In the genomic region with DNA sequence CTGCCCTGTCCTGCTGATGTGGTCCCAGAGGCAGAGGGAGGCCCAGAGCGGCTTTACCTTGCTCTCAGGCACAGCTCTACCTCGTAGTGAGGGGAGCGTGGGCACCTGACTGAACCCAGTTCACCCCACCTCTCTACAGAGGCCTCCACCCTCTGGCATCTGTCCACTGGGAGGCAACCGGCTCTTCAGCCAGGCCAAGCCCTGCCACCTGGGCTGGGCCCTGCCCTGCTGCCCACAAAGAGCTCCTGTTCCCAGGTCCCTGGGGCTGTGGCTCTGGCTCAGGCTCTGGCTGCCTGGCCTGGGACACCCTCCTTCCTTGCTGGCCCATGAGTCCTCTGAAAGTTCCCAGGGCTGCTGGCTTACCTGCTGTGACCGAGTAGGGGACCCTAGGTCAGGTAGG, we compare ENCODE assay signal across 9 mouse cellular contexts. TPM values are rescaled to one million over a fixed set of nuclear protein-coding genes. Genes with fewer than 3 reads are reported as not detected.
DNase-seq lines count a peak whose midpoint lies in the region; ATAC-seq and TF ChIP-seq lines count a peak whose summit lies in the region.
"Had no signal": no experiment of that assay in that cellular context is flagged by ENCODE, and none has a peak within 500 bp of the region (broad histone marks: within the 10 kb centered on the region; RNA-seq: fewer than 3 reads in every experiment).

No protein-coding gene starts in this region.

- no peak overlapping the region for H3K4me2 ChIP-seq in limb, embryonic 11.5 days (ENCODE audit: low read depth, severe bottlenecking)
- H3K4me2 ChIP-seq in neural tube, embryonic 13.5 days, result no peak overlapping the region

- no peak for ATAC-seq in limb, embryonic 11.5 days (ENCODE audit: insufficient number of reproducible peaks, low FRiP score, low TSS enrichment, low read depth)
- no peak for ATAC-seq in neural tube, embryonic 13.5 days (ENCODE audit: low read depth)

- no peak overlapping the region for H3K4me3 ChIP-seq in liver, adult 2 months (ENCODE audit: insufficient read depth, low read depth, low read length)
- no peak overlapping the region for H3K4me3 ChIP-seq in embryonic fibroblast, embryonic 13.5 days (ENCODE audit: insufficient read depth, low read length)
- no peak overlapping the region for H3K4me3 ChIP-seq in limb, embryonic 11.5 days (ENCODE audit: low read depth, low read length)
- no peak overlapping the region for H3K4me3 ChIP-seq in neural tube, embryonic 13.5 days

- TF ChIP-seq POLR2A in liver, adult 2 months (IDR thresholded peaks at IDR 0.05; ENCODE audit: extremely low read depth, insufficient read depth, low read length), result no peak
- no peak for TF ChIP-seq POLR2A in embryonic fibroblast, embryonic 13.5 days (IDR thresholded peaks at IDR 0.05; ENCODE audit: low read depth, low read length)

- no peak for TF ChIP-seq CTCF in liver, adult 2 months (IDR thresholded peaks at IDR 0.05; ENCODE audit: low read depth, low read length)
- TF ChIP-seq CTCF in embryonic fibroblast, embryonic 13.5 days (IDR thresholded peaks at IDR 0.05; ENCODE audit: borderline replicate concordance, insufficient read depth, low read length), result no peak

- H3K36me3 ChIP-seq in liver, adult 2 months (ENCODE audit: control insufficient read depth, insufficient read depth, low read length), result no peaks in the 10 kb centered on the region
- H3K36me3 ChIP-seq in limb, embryonic 11.5 days (ENCODE audit: control insufficient read depth, insufficient read depth, low read length), result no peaks in the 10 kb centered on the region; the same call in 1 of the 2 replicates
- peaks cover 67% of the 10 kb centered on the region for H3K36me3 ChIP-seq in neural tube, embryonic 13.5 days

- H3K27me3 ChIP-seq in liver, adult 2 months (ENCODE audit: control insufficient read depth, insufficient read depth, low read length), result no peaks in the 10 kb centered on the region
- H3K27me3 ChIP-seq in limb, embryonic 11.5 days (ENCODE audit: control insufficient read depth, insufficient read depth, low read length), result no peaks in the 10 kb centered on the region
- H3K27me3 ChIP-seq in neural tube, embryonic 13.5 days, result no peaks in the 10 kb centered on the region

- no peaks in the 10 kb centered on the region for H3K79me2 ChIP-seq in liver, adult 2 months (ENCODE audit: control insufficient read depth, insufficient read depth, low read length)

- H3K4me1 ChIP-seq in liver, adult 2 months (ENCODE audit: control insufficient read depth, insufficient read depth, low read length), result peaks cover 16% of the 10 kb centered on the region
- peaks cover 19% of the 10 kb centered on the region for H3K4me1 ChIP-seq in embryonic fibroblast, embryonic 13.5 days (ENCODE audit: control insufficient read depth, insufficient read depth, low read length)
- peaks cover 31% of the 10 kb centered on the region for H3K4me1 ChIP-seq in limb, embryonic 11.5 days (ENCODE audit: control insufficient read depth, insufficient read depth, low read length)
- no peaks in the 10 kb centered on the region; the same call in 1 of the 2 replicates for H3K4me1 ChIP-seq in neural tube, embryonic 13.5 days (replicated peaks)

- H3K9me3 ChIP-seq in limb, embryonic 11.5 days (ENCODE audit: control insufficient read depth, low read length), result no peaks in the 10 kb centered on the region
- no peaks in the 10 kb centered on the region for H3K9me3 ChIP-seq in neural tube, embryonic 13.5 days
- H3K9me3 ChIP-seq: megakaryocyte, embryonic 14.5 days had no signal

- peak; percentile 25 for DNase-seq in liver, adult 2 months (ENCODE audit: extremely low read depth, low read depth, low spot score)
- no peak for DNase-seq in liver
- no peak for DNase-seq in limb, embryonic 11.5 days (ENCODE audit: low spot score)
- no peak for DNase-seq in thymus, postnatal 14 days
- no peak for DNase-seq in gastrocnemius, adult 8-10 months (ENCODE audit: low spot score in 2 of 2)
- DNase-seq in right cerebral cortex, postnatal 36 days (ENCODE audit: low spot score in 2 of 2), result no peak

- H3K27ac ChIP-seq in liver, adult 2 months (replicated peaks; ENCODE audit: insufficient read depth, low read depth, low read length), result peak overlapping the region; percentile 62
- H3K27ac ChIP-seq in embryonic fibroblast, embryonic 13.5 days (ENCODE audit: insufficient read depth, low read length), result peak overlapping the region; percentile 99
- H3K27ac ChIP-seq in limb, embryonic 11.5 days (replicated peaks; ENCODE audit: low read depth, low read length), result peak overlapping the region; percentile 68
- H3K27ac ChIP-seq in neural tube, embryonic 13.5 days (replicated peaks), result peak overlapping the region; percentile 64

- 52% methylated on average over 5 of the region's 5 CpGs for WGBS in liver, adult 2 months
- 76% methylated on average over 5 of the region's 5 CpGs for WGBS in limb, embryonic 11.5 days
- 76% methylated on average over 5 of the region's 5 CpGs for WGBS in neural tube, embryonic 13.5 days

- peak overlapping the region; percentile 37 for H3K9ac ChIP-seq in liver, adult 2 months (ENCODE audit: low read depth, low read length)
- H3K9ac ChIP-seq in limb, embryonic 11.5 days (ENCODE audit: low read length), result peak overlapping the region; percentile 23
- peak overlapping the region; percentile 50 for H3K9ac ChIP-seq in neural tube, embryonic 13.5 days

RNA-seq across cellular contexts. Expression of a gene that starts 38.4 kb away (rescaled TPM):
- total RNA-seq in liver, adult 2 months (2014; rRNA removed), result 6.5 and 6.8 TPM in 2 replicates
- 5.6 and 10.5 TPM in 2 replicates for polyA plus RNA-seq in liver, adult 2 months (2012; rRNA removed)
- 142 and 223 TPM in 2 replicates for polyA plus RNA-seq in embryonic fibroblast, embryonic 13.5 days (2011; ENCODE audit: insufficient read length, low read depth, missing spikeins)
- polyA plus RNA-seq in limb, embryonic 11.5 days (2014; fragmentation: Nextera tagmentation; extraction: Ambion mirVana), result 18.6 and 23.2 TPM in 2 replicates
- 35.9 and 37.3 TPM in 2 replicates for polyA plus RNA-seq in neural tube, embryonic 13.5 days (2015; fragmentation: Nextera tagmentation; extraction: Ambion mirVana)
- 1 to 10 TPM; 3.8 to 6.3 (median 5.4) TPM for total RNA-seq in gastrocnemius, adult 8-10 months (2022)

RNA-seq across cellular contexts. Expression of a gene that starts 47.0 kb away (rescaled TPM):
- 473 and 515 TPM in 2 replicates for total RNA-seq in liver, adult 2 months (2014; rRNA removed)
- polyA plus RNA-seq in liver, adult 2 months (2012; rRNA removed), result 134 and 158 TPM in 2 replicates
- polyA plus RNA-seq in embryonic fibroblast, embryonic 13.5 days (2011; ENCODE audit: insufficient read length, low read depth, missing spikeins), result 64.0 and 65.9 TPM in 2 replicates
- 191 and 198 TPM in 2 replicates for polyA plus RNA-seq in limb, embryonic 11.5 days (2014; fragmentation: Nextera tagmentation; extraction: Ambion mirVana)
- 102 and 106 TPM in 2 replicates for polyA plus RNA-seq in neural tube, embryonic 13.5 days (2015; fragmentation: Nextera tagmentation; extraction: Ambion mirVana)
- 100 to 1,000 TPM in 2 of 4 experiments, 10 to 100 TPM in 2; 77.4 to 121 (median 96.8) TPM for total RNA-seq in gastrocnemius, adult 8-10 months (2022)

RNA-seq across cellular contexts. Expression of a gene that starts 47.1 kb away (rescaled TPM):
- total RNA-seq in liver, adult 2 months (2014; rRNA removed), result 6.0 and 9.7 TPM in 2 replicates
- polyA plus RNA-seq in liver, adult 2 months (2012; rRNA removed), result 8.8 and 9.7 TPM in 2 replicates
- 15.3 and 18.5 TPM in 2 replicates for polyA plus RNA-seq in embryonic fibroblast, embryonic 13.5 days (2011; ENCODE audit: insufficient read length, low read depth, missing spikeins)
- 6.0 and 7.0 TPM in 2 replicates for polyA plus RNA-seq in limb, embryonic 11.5 days (2014; fragmentation: Nextera tagmentation; extraction: Ambion mirVana)
- 23.9 and 27.3 TPM in 2 replicates for polyA plus RNA-seq in neural tube, embryonic 13.5 days (2015; fragmentation: Nextera tagmentation; extraction: Ambion mirVana)
- 10 to 100 TPM; 10.1 to 14.6 (median 11.8) TPM for total RNA-seq in gastrocnemius, adult 8-10 months (2022)
